Mouse (Mus musculus): ENCODE results near the gene Ankdd1a.

The Ankdd1a gene

DNA sequence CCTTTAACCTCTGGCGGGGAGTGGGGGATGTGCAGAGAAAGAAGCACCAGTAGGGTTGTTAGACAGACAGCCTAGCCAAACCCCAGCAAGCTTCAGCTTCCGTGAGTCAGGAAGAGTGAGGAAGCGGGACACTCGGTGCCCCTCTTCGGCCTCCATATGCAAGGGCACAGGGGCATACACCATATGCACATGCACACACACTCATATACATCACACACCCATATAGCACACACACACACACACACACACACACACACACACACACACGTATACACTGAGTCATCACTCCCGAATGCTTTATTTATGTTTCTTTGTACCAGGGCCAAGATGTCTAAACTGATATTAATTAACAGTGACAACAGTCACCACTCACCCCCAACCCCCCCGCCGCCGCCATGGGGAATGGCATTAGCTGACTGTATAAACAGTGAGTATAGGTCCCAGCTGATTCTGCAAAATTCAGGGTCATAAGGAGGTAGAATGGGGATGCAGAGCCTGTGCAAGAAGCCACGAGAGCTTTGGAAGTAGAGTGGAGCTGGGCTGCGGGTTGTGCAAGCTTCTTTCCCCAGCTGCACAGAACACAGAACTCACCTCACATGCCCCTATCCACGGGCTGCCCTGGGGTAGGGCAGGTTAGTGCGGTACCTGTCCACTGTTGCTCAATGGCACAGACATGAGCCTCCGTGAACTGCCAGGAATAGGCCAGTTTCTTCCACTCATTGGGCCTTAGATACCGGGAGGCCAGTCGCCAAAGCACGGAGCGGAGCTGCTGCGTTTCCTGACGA is 17.1 kb downstream of the Ankdd1a start:
- no peak for DNase-seq (ENCODE audit: low read depth, low spot score)

- no peak for DNase-seq (ENCODE audit: low read depth, low spot score)
These were observed 17.8 kb downstream of the Ankdd1a start for GRCm38 (mm10) chr9:65502146-65502545.

GRCm38 (mm10) chr9:65492851-65493250 is 27.1 kb downstream of the Ankdd1a start:
- DNase-seq (ENCODE audit: low read depth, low spot score), result no peak

DNA sequence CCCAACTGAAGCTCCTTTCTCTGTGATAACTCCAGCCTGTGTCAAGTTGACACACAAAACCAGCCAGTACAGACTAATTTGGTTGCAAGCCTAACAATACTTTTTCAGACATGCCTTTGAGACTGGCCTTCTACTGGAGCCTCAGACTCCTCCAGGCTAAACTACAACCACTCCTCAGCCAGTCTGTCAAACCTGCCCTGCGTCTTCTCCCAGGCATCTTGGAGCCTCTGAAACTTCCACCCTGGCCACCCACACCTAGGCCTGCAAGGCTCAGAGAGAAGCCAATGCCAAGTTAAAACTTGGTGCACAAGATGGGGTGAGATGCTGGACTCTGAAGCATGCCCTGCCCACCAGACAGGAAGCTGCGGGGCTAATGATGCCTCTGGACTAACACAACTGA is 27.6 kb downstream of the Ankdd1a start:
- no peak for DNase-seq (ENCODE audit: low read depth, low spot score)

GRCm38 (mm10) chr9:65491476-65491875 is 28.5 kb downstream of the Ankdd1a start:
- no peak for DNase-seq (ENCODE audit: low read depth, low spot score)

DNA sequence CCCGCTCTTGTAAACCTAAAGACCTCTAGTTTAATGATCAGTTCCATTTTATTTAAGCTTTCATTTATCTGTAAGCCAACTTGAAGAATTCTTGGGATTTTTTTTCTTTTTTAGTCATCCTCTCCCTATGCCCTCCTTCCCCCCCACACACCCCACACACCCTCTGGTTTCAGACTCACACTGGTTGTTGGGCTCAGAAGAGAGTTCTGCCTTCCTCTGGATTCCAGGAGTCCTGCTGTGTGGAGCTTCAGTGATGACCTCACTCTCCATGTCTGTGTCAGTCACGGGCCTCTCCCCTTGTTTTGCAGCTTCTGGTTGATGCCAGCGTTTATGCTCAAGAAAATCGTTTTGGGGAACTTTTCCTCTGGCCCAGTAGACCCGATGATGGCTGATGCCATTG is 39.9 kb downstream of the Ankdd1a start:
- no peak for DNase-seq (ENCODE audit: low read depth, low spot score)

- no peak for DNase-seq (ENCODE audit: low read depth, low spot score)
These were observed 40.8 kb downstream of the Ankdd1a start for GRCm38 (mm10) chr9:65479158-65479557.

DNA sequence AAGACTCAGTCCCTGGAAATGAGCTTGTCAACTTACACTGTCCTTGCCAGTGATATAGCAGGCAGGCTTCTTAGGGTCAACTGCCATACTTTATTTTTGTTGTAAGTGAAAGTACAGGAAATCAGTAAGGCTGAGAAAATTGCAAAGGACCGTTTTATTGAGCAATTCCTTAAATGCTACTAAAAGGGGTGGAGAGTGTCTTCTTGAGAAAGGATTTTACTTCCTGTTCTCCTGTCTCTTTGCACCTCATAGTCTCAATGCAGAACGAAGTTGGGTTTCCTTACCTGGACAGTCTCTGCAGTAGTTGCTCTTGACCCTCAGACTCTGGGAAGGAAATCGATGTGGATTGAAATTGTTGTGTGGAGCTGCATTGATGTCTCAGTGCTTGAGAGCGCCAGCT is 47.2 kb downstream of the Ankdd1a start:
- DNase-seq (ENCODE audit: low read depth, low spot score), result no peak

- no peak for DNase-seq (ENCODE audit: low read depth, low spot score)
These were observed 52.3 kb downstream of the Ankdd1a start for GRCm38 (mm10) chr9:65467686-65468085.

- DNase-seq (ENCODE audit: low read depth, low spot score), result no peak
These were observed 54.8 kb downstream of the Ankdd1a start for GRCm38 (mm10) chr9:65465241-65465640.

DNA sequence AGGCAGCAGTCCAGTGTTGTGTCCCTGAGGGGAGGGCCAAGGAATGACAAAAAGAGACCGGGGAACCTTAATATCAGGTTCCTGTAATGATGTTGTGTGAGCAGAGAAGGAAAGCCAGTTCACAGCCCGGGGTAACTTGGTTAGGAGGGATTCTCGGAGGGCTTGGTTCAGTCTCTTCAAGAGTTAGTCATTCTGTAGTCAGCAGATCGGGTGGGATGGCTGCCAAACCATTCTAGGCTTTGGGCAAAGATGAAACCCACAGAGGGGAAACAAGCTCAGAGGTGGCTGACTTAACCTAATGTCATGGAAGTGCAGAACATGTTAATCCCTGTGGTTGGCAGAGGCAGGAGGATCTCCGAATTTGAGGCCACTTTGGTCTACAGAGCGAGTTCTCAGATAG is 55.8 kb downstream of the Ankdd1a start:
- no peak for DNase-seq (ENCODE audit: low read depth, low spot score)

GRCm38 (mm10) chr9:65462544-65462943 is 57.4 kb downstream of the Ankdd1a start:
- DNase-seq (ENCODE audit: low read depth, low spot score), result no peak

DNA sequence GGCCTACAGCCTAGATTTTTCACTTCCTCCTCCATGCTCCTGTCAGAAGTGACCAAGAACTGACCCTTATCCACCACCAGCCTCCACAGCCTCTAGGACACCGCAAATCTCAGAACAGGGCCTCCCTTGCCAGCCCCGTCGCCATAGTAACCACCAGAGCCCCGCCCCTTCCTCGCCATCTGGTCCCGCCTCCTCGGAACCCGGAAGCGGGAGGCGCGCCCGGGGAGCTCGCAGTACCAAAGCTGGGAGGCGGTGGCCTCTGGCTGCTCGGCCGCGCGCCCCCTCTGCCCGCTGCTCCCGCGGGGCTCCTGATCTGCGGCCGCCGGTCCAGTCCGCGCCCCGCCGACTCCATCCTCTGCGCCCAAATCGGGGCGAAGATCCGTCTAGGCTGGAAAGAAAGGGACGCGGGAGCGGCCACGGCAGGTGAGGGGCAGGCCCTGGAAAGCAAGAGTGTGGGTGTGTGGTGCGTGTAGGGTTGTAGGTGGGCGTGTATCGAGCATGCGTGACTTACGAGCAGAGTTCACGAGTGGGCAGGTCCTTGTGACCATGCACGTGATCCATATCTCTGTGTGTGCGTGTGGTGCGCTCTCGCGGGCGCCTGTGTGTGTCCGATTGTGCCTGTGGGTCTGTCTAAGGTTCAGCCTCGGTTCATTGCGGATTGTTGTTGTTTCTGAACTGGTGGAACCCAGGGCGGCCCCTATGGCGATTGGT is 59.1 kb downstream of the Ankdd1a start, which contains the start of gene Spg21:
TSS of gene Spg21 (plus strand) at position 216 of the 711 bp plus-strand sequence.
- peak; percentile 77 for DNase-seq (ENCODE audit: low read depth, low spot score)

DNA sequence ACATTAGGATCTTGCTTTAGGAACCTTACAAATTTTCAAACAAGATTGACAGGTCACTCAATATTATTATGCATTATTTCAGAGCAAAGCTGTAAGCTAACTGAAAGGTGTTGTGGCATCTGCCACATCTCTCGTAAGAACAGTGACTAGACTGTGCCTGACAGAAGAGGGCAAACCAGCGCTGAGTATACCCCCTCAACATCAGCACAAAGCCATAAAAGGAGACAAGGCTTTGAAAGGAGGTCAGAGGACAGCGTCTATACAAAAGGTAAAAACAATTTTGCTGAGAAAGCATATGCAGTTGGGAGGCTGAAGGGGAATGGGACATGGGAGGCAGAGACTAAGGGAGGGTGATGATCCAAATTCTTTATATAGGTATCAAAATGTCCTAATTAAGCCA is 59.8 kb downstream of the Ankdd1a start:
- no peak for DNase-seq (ENCODE audit: low read depth, low spot score)

GRCm38 (mm10) chr9:65458975-65459374 is 61.0 kb downstream of the Ankdd1a start:
- no peak for DNase-seq (ENCODE audit: low read depth, low spot score)

- no peak for DNase-seq (ENCODE audit: low read depth, low spot score)
These were observed 72.0 kb downstream of the Ankdd1a start for GRCm38 (mm10) chr9:65447951-65448350.

GRCm38 (mm10) chr9:65444692-65445091 is 75.3 kb downstream of the Ankdd1a start:
- DNase-seq (ENCODE audit: low read depth, low spot score), result no peak

Measured in retina, adult 2 months (tissue).